Mouse (Mus musculus) mouse trophoblast stem cell (cell line): ENCODE results near the gene Ppp1r12c.

ENCODE experiments used
- in situ Hi-C, 2 experiments: fragments of 300-500 bp; cut with MseI, MboI; formaldehyde crosslinking; loops; 2 replicates in 1 of 2; 3 replicates in 1 of 2; pipeline ENCODE4 v1.15.1; 2025

Ppp1r12c gene

DNA sequence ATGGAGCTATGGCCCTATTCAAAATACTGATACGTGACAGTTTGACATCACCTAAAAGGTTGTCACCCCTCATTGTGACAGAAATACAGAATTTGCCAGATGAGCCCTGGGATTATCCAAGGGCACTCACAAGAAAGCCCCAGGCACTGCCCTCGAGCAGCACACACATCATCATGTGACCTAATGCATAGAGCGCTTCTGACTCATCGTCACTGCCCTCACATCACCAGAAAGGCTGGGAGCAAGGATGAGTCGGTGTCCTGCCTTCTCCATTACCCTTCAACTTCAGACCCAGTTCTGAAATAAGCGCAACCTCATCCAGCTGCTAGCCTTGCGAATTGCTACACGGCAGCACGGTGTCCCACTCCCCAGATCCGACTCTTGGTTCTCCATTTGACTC is 60.9 kb downstream of the Ppp1r12c start:
- in situ Hi-C loops, result no loop called here

- in situ Hi-C loops, result loop anchor here (5.0 to 10.0 kb wide), 2 partner anchors 310 to 313 kb away; no protein-coding TSS in a partner anchor
Measured at GRCm38 (mm10) chr7:4437721-4438120, 63.8 kb downstream of the Ppp1r12c start.

DNA sequence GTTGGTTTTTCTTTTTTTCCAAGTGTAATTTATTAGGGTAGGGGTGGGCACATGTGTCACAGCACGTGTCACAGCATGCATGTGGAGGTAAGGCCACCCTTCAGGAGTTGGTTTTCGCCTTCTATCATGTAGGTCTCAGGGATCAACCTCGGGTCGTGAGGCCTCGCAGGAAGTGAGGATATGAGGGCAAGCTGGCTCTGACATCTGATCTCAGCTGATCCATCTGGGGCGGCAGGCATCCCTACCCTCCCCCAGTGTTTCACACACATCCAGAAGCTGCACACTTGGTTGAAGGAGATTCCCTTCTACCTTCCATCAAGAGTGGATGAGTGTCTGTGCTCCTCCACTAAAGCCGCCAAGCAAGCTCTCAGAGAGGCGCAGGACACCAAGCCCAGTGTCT is 69.5 kb downstream of the Ppp1r12c start:
- in situ Hi-C loops, result loop anchor here in 1 of 2 experiments (10.0 kb wide), 1 partner anchor 307 kb away; no protein-coding TSS in a partner anchor

DNA sequence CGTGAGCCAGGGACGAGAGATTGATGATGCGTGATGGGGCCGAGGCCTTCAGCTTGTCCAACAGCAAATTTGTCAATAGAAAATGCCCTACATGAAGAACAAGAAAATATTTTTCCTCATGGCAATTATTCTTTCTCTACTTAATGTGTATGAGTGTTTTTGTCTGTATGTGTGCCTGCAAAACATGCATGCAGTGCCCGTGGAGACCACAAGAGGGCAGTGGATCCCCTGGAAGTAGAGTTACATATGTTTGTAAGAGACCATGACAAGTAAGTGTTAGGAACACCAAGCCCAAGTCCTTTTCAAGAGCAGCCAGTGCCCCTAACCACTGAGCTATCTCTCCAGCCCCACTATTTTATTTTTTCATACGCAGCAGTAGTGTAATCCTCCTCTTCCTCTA is 69.9 kb downstream of the Ppp1r12c start:
- in situ Hi-C loops, result loop anchor here in 1 of 2 experiments (10.0 kb wide), 1 partner anchor 307 kb away; no protein-coding TSS in a partner anchor
